Mouse (Mus musculus): Measurements from ENCODE around the gene Clstn1. TPM values are rescaled to one million over a fixed set of nuclear protein-coding genes. Genes with fewer than 3 reads are reported as not detected.

Clstn1 gene
- total and polyA plus RNA-seq, 2 experiments from 2014 or later, result 206 to 590 TPM

- Histone ChIP-seq H3K27ac (no peak overlapping the region), H3K4me2 (ENCODE audit: low read depth, low read length) (no peak overlapping the region), H3K9me3 (ENCODE audit: low read length) (no peaks in the 10 kb centered on the region), H3K4me3 (ENCODE audit: low read length) (no peak overlapping the region), H3K4me1 (ENCODE audit: insufficient read depth, low read length) (no peaks in the 10 kb centered on the region), H3K27me3 (ENCODE audit: insufficient read depth, low read length) (no peaks in the 10 kb centered on the region), H3K36me3 (ENCODE audit: insufficient read depth, low read length) (peaks cover 22% of the 10 kb centered on the region), H3K9ac (replicated peaks; ENCODE audit: low read length) (no peak overlapping the region)
- no peak for DNase-seq (ENCODE audit: low spot score)
- 43% methylated on average over 17 of the region's 17 CpGs for WGBS
- no peak for ATAC-seq
- no peak for TF ChIP-seq CTCF (IDR thresholded peaks at IDR 0.05; ENCODE audit: low read depth)
Observed at GRCm38 (mm10) chr4:149626809-149627208, 40.5 kb downstream of the Clstn1 start.

- Histone ChIP-seq H3K4me2 (ENCODE audit: low read depth, low read length) (no peak overlapping the region), H3K9me3 (ENCODE audit: low read length) (no peaks in the 10 kb centered on the region), H3K4me3 (ENCODE audit: low read length) (no peak overlapping the region), H3K4me1 (ENCODE audit: insufficient read depth, low read length) (no peaks in the 10 kb centered on the region), H3K9ac (replicated peaks; ENCODE audit: low read length) (no peak overlapping the region), H3K27me3 (ENCODE audit: insufficient read depth, low read length) (no peaks in the 10 kb centered on the region), H3K27ac (no peak overlapping the region), H3K36me3 (ENCODE audit: insufficient read depth, low read length) (peaks cover 32% of the 10 kb centered on the region)
- ATAC-seq, result peak; percentile 72
- peak; percentile 74 for DNase-seq (ENCODE audit: low spot score)
- WGBS, result 70% methylated on average over 10 of the region's 10 CpGs
- peak; percentile 84 for TF ChIP-seq CTCF (IDR thresholded peaks at IDR 0.05; ENCODE audit: low read depth)
Observed at GRCm38 (mm10) chr4:149628372-149628771, 42.1 kb downstream of the Clstn1 start.

- Histone ChIP-seq H3K9me3 (ENCODE audit: low read length) (no peaks in the 10 kb centered on the region), H3K27ac (no peak overlapping the region), H3K4me3 (ENCODE audit: low read length) (no peak overlapping the region), H3K9ac (replicated peaks; ENCODE audit: low read length) (no peak overlapping the region), H3K4me2 (ENCODE audit: low read depth, low read length) (no peak overlapping the region), H3K36me3 (ENCODE audit: insufficient read depth, low read length) (peaks cover 37% of the 10 kb centered on the region), H3K4me1 (ENCODE audit: insufficient read depth, low read length) (no peaks in the 10 kb centered on the region), H3K27me3 (ENCODE audit: insufficient read depth, low read length) (no peaks in the 10 kb centered on the region)
- WGBS, result 54% methylated on average over 9 of the region's 9 CpGs
- ATAC-seq, result no peak
- no peak for TF ChIP-seq CTCF (IDR thresholded peaks at IDR 0.05; ENCODE audit: low read depth)
- no peak for DNase-seq (ENCODE audit: low spot score)
Observed at GRCm38 (mm10) chr4:149628810-149629209, 42.5 kb downstream of the Clstn1 start.

GRCm38 (mm10) chr4:149632670-149633307 lies 46.5 kb downstream of the Clstn1 start:
- H3K4me2 ChIP-seq (ENCODE audit: low read depth, low read length), result no peak overlapping the region
- H3K27ac ChIP-seq, result no peak overlapping the region
- H3K4me3 ChIP-seq (ENCODE audit: low read length), result no peak overlapping the region
- H3K4me1 ChIP-seq (ENCODE audit: insufficient read depth, low read length), result no peaks in the 10 kb centered on the region
- WGBS, result 84% methylated on average over 9 of the region's 9 CpGs
- TF ChIP-seq CTCF (IDR thresholded peaks at IDR 0.05; ENCODE audit: low read depth), result no peak
- no peak overlapping the region for H3K9ac ChIP-seq (replicated peaks; ENCODE audit: low read length)
- ATAC-seq (no peak), DNase-seq (ENCODE audit: low spot score) (no peak)
- H3K9me3 ChIP-seq (ENCODE audit: low read length), result no peaks in the 10 kb centered on the region
- no peaks in the 10 kb centered on the region for H3K27me3 ChIP-seq (ENCODE audit: insufficient read depth, low read length)
- peaks cover 63% of the 10 kb centered on the region for H3K36me3 ChIP-seq (ENCODE audit: insufficient read depth, low read length)

- Histone ChIP-seq H3K9ac (replicated peaks; ENCODE audit: low read length) (no peak overlapping the region), H3K4me2 (ENCODE audit: low read depth, low read length) (no peak overlapping the region), H3K27ac (no peak overlapping the region), H3K4me1 (ENCODE audit: insufficient read depth, low read length) (no peaks in the 10 kb centered on the region), H3K36me3 (ENCODE audit: insufficient read depth, low read length) (peaks cover 74% of the 10 kb centered on the region), H3K4me3 (ENCODE audit: low read length) (no peak overlapping the region), H3K27me3 (ENCODE audit: insufficient read depth, low read length) (no peaks in the 10 kb centered on the region), H3K9me3 (ENCODE audit: low read length) (no peaks in the 10 kb centered on the region)
- ATAC-seq (no peak), DNase-seq (ENCODE audit: low spot score) (no peak)
- 75% methylated on average over 1 of the region's 1 CpGs for WGBS
- TF ChIP-seq CTCF (IDR thresholded peaks at IDR 0.05; ENCODE audit: low read depth), result no peak
Observed at GRCm38 (mm10) chr4:149634157-149634556, 47.9 kb downstream of the Clstn1 start.

- 95% methylated on average over 11 of the region's 11 CpGs for WGBS
- Histone ChIP-seq H3K4me3 (ENCODE audit: low read length) (no peak overlapping the region), H3K4me2 (ENCODE audit: low read depth, low read length) (no peak overlapping the region), H3K9ac (replicated peaks; ENCODE audit: low read length) (no peak overlapping the region), H3K27me3 (ENCODE audit: insufficient read depth, low read length) (no peaks in the 10 kb centered on the region), H3K4me1 (ENCODE audit: insufficient read depth, low read length) (no peaks in the 10 kb centered on the region), H3K27ac (no peak overlapping the region), H3K36me3 (ENCODE audit: insufficient read depth, low read length) (peaks cover 71% of the 10 kb centered on the region), H3K9me3 (ENCODE audit: low read length) (no peaks in the 10 kb centered on the region)
- DNase-seq (ENCODE audit: low spot score), result no peak
- ATAC-seq, result no peak
- no peak for TF ChIP-seq CTCF (IDR thresholded peaks at IDR 0.05; ENCODE audit: low read depth)
Observed at GRCm38 (mm10) chr4:149634966-149635365, 48.7 kb downstream of the Clstn1 start.

- Histone ChIP-seq H3K27ac (no peak overlapping the region), H3K4me2 (ENCODE audit: low read depth, low read length) (no peak overlapping the region), H3K9ac (replicated peaks; ENCODE audit: low read length) (no peak overlapping the region), H3K36me3 (ENCODE audit: insufficient read depth, low read length) (peaks cover 70% of the 10 kb centered on the region), H3K9me3 (ENCODE audit: low read length) (no peaks in the 10 kb centered on the region), H3K27me3 (ENCODE audit: insufficient read depth, low read length) (no peaks in the 10 kb centered on the region), H3K4me3 (ENCODE audit: low read length) (no peak overlapping the region), H3K4me1 (ENCODE audit: insufficient read depth, low read length) (no peaks in the 10 kb centered on the region)
- no peak for TF ChIP-seq CTCF (IDR thresholded peaks at IDR 0.05; ENCODE audit: low read depth)
- WGBS, result 93% methylated on average over 8 of the region's 8 CpGs
- no peak for ATAC-seq
- no peak for DNase-seq (ENCODE audit: low spot score)
Observed at GRCm38 (mm10) chr4:149635915-149636415, 49.7 kb downstream of the Clstn1 start.
